Mouse (Mus musculus) hindbrain, postnatal 0 days (tissue): Measurements from ENCODE around the gene Arhgap8. TPM values are rescaled to one million over a fixed set of nuclear protein-coding genes. Genes with fewer than 3 reads are reported as not detected.

ENCODE experiments used
- ATAC-seq: fragments of 200-750 bp; cut with Nextera tagmentation; 2 replicates; pipeline ENCODE4 v1.8.0; 2017; ENCODE audit warnings: mild to moderate bottlenecking, moderate TSS enrichment, moderate library complexity
- DNase-seq: peaks from one replicate; pipeline ENCODE4 v3.0.0-alpha.2; 2015; ENCODE audit warnings: low spot score
- H3K27ac ChIP-seq: fragments of 300-500 bp; sonication (generic); 2 replicates; pipeline ENCODE4 v1.5.1; 2014; ENCODE audit warnings: mild to moderate bottlenecking
- H3K27me3 ChIP-seq: fragments of 300-500 bp; sonication (generic); 2 replicates; pipeline ENCODE4 v1.6.1; 2014; ENCODE audit warnings: low read length, mixed read lengths; ENCODE audit not compliant: insufficient read depth
- H3K36me3 ChIP-seq: fragments of 300-500 bp; sonication (generic); 2 replicates; pipeline ENCODE4 v1.6.1; 2014; ENCODE audit warnings: low read length, mixed read lengths; ENCODE audit not compliant: insufficient read depth
- H3K4me1 ChIP-seq: fragments of 300-500 bp; sonication (generic); 2 replicates; pipeline ENCODE4 v1.6.1; 2014; ENCODE audit warnings: antibody characterized with exemption, low read length, mixed read lengths; ENCODE audit not compliant: insufficient read depth
- H3K4me2 ChIP-seq: fragments of 300-500 bp; sonication (generic); 2 replicates; pipeline ENCODE4 v1.6.1; 2014; ENCODE audit warnings: low read depth, mild to moderate bottlenecking, low read length, moderate library complexity, mixed read lengths
- H3K4me3 ChIP-seq: fragments of 300-500 bp; sonication (generic); 2 replicates; pipeline ENCODE4 v1.5.1; 2014; ENCODE audit warnings: low read length
- H3K9ac ChIP-seq: fragments of 300-500 bp; sonication (generic); replicated peaks from 2 replicates; pipeline ENCODE4 v1.6.1; 2014; ENCODE audit warnings: mild to moderate bottlenecking, low read length, moderate library complexity, mixed read lengths
- H3K9me3 ChIP-seq: fragments of 300-500 bp; sonication (generic); 2 replicates; pipeline ENCODE4 v1.6.1; 2016; ENCODE audit warnings: low read length, mixed read lengths
- CTCF ChIP-seq: IDR thresholded peaks from 2 replicates; pipeline ENCODE4 v1.5.1; 2016; ENCODE audit warnings: antibody characterized with exemption, control low read depth, low read depth
- WGBS: fragments of 180-500 bp; shearing (Covaris S2); extraction: QIAGEN DNeasy Blood & Tissue Kit; methylation state at CpG from one replicate; pipeline ENCODE4 v1.1.7; 2014; 5-methylcytosine and 5-hydroxymethylcytosine counted together
- polyA plus RNA-seq: library from polyadenylated mRNA; unstranded; fragments of >200 nt; fragmentation: Nextera tagmentation; extraction: Ambion mirVana; gene quantifications from 2 replicates; pipeline ENCODE4 v1.2.1, GENCODE M21; 2015
- total RNA-seq: library from RNA; depleted of rRNA; stranded (reverse); fragments of >200 nt; gene quantifications from 2 replicates; pipeline ENCODE4 v1.2.3, GENCODE M21; 2014

Gene Arhgap8
- total and polyA plus RNA-seq, 2 experiments from 2014 or later = 0.26 to 0.80 TPM

- Histone ChIP-seq H3K27me3 (0 out of 2 replicates have a peak, but pooled peaks cover 1% of the 10 kb centered on the region), H3K4me3 (no peak overlapping the region), H3K9ac (no peak overlapping the region), H3K4me1 (peaks cover 2% of the 10 kb centered on the region), H3K9me3 (no peaks in the 10 kb centered on the region), H3K4me2 (no peak overlapping the region), H3K36me3 (no peaks in the 10 kb centered on the region), H3K27ac (no peak overlapping the region)
- DNase-seq (no peak), ATAC-seq (no peak)
- WGBS = 78% methylated on average over 8 of the region's 8 CpGs
- TF ChIP-seq CTCF = no peak
These were observed 44.5 kb upstream of the Arhgap8 start for GRCm38 (mm10) chr15:84675317-84675716.

GRCm38 (mm10) chr15:84677943-84678342, 41.9 kb upstream of the Arhgap8 start:
- H3K9ac ChIP-seq = no peak overlapping the region
- TF ChIP-seq CTCF = no peak
- H3K4me2 ChIP-seq = no peak overlapping the region
- no peaks in the 10 kb centered on the region for H3K9me3 ChIP-seq
- 71% methylated on average over 11 of the region's 11 CpGs for WGBS
- H3K27me3 ChIP-seq = 0 out of 2 replicates have a peak, but pooled peaks cover 2% of the 10 kb centered on the region
- H3K4me3 ChIP-seq = no peak overlapping the region
- no peak for ATAC-seq
- H3K36me3 ChIP-seq = no peaks in the 10 kb centered on the region
- no peak for DNase-seq
- no peak overlapping the region for H3K27ac ChIP-seq
- H3K4me1 ChIP-seq = peaks cover 11% of the 10 kb centered on the region

GRCm38 (mm10) chr15:84679090-84679489, 40.8 kb upstream of the Arhgap8 start:
- H3K27me3 ChIP-seq = 0 out of 2 replicates have a peak, but pooled peaks cover 2% of the 10 kb centered on the region
- H3K27ac ChIP-seq = no peak overlapping the region
- peak; percentile 65 for TF ChIP-seq CTCF
- WGBS = 97% methylated on average over 4 of the region's 4 CpGs
- no peak for DNase-seq
- H3K4me2 ChIP-seq = no peak overlapping the region
- no peaks in the 10 kb centered on the region for H3K36me3 ChIP-seq
- no peak for ATAC-seq
- H3K4me3 ChIP-seq = no peak overlapping the region
- no peak overlapping the region for H3K9ac ChIP-seq
- no peaks in the 10 kb centered on the region for H3K9me3 ChIP-seq
- H3K4me1 ChIP-seq = peaks cover 11% of the 10 kb centered on the region

GRCm38 (mm10) chr15:84679794-84680193, 40.1 kb upstream of the Arhgap8 start:
- Histone ChIP-seq H3K27me3 (0 out of 2 replicates have a peak, but pooled peaks cover 2% of the 10 kb centered on the region), H3K27ac (no peak overlapping the region), H3K4me1 (peaks cover 11% of the 10 kb centered on the region), H3K9ac (no peak overlapping the region), H3K36me3 (no peaks in the 10 kb centered on the region), H3K4me3 (no peak overlapping the region), H3K4me2 (no peak overlapping the region), H3K9me3 (no peaks in the 10 kb centered on the region)
- no peak for ATAC-seq
- no peak for DNase-seq
- TF ChIP-seq CTCF = no peak
- 73% methylated on average over 3 of the region's 3 CpGs for WGBS

- H3K27ac ChIP-seq = peak overlapping the region; percentile 15; the same call in 1 of the 2 replicates
- peak overlapping the region; percentile 62 for H3K9ac ChIP-seq
- no peaks in the 10 kb centered on the region for H3K9me3 ChIP-seq
- WGBS = 3% methylated on average over 50 of the region's 77 CpGs
- ATAC-seq = peak; percentile 62
- H3K4me1 ChIP-seq = peaks cover 11% of the 10 kb centered on the region
- peak; percentile 63 for DNase-seq
- 0 out of 2 replicates have a peak, but pooled peaks cover 2% of the 10 kb centered on the region for H3K27me3 ChIP-seq
- H3K4me2 ChIP-seq = peak overlapping the region; percentile 94
- peak overlapping the region; percentile 54 for H3K4me3 ChIP-seq
- TF ChIP-seq CTCF = no peak
- no peaks in the 10 kb centered on the region for H3K36me3 ChIP-seq
These were observed 39.1 kb upstream of the Arhgap8 start for GRCm38 (mm10) chr15:84680545-84681454.

- Histone ChIP-seq H3K4me1 (peaks cover 11% of the 10 kb centered on the region), H3K4me2 (peak overlapping the region; percentile 94), H3K27ac (peak overlapping the region; percentile 15; the same call in 1 of the 2 replicates), H3K27me3 (0 out of 2 replicates have a peak, but pooled peaks cover 2% of the 10 kb centered on the region), H3K9me3 (no peaks in the 10 kb centered on the region), H3K36me3 (0 out of 2 replicates have a peak, but pooled peaks cover 3% of the 10 kb centered on the region), H3K4me3 (peak overlapping the region; percentile 54), H3K9ac (peak overlapping the region; percentile 62)
- DNase-seq (peak; percentile 43), ATAC-seq (peak; percentile 41; the same call in 1 of the 2 replicates)
- 4% methylated on average over 31 of the region's 31 CpGs for WGBS
- peak; percentile 22 for TF ChIP-seq CTCF
These were observed 38.2 kb upstream of the Arhgap8 start for GRCm38 (mm10) chr15:84681455-84682193.
